Mouse (Mus musculus) heart, embryonic 12.5 days (tissue): ENCODE results near the gene AW822073. TPM values are rescaled to one million over a fixed set of nuclear protein-coding genes. Genes with fewer than 3 reads are reported as not detected.
"Not testable (repeated sequence)": the region's sequence is repeated elsewhere in the genome, so short reads cannot be mapped to it uniquely, and the experiment has no call there.

ENCODE experiments used
- ATAC-seq: fragments of 200-750 bp; cut with Nextera tagmentation; 2 replicates; pipeline ENCODE4 v1.8.0; 2017; ENCODE audit warnings: moderate TSS enrichment, moderate library complexity; ENCODE audit not compliant: insufficient number of reproducible peaks, low FRiP score
- H3K27ac ChIP-seq: fragments of 300-500 bp; sonication (generic); 2 replicates; pipeline ENCODE4 v1.5.1; 2016; ENCODE audit warnings: mild to moderate bottlenecking, moderate library complexity; ENCODE audit not compliant: poor library complexity, severe bottlenecking
- H3K27me3 ChIP-seq: fragments of 300-500 bp; sonication (generic); replicated peaks from 2 replicates; pipeline ENCODE4 v1.6.1; 2016; ENCODE audit warnings: mild to moderate bottlenecking, moderate library complexity
- H3K36me3 ChIP-seq: fragments of 300-500 bp; sonication (generic); 2 replicates; pipeline ENCODE4 v1.6.1; 2016; ENCODE audit warnings: mild to moderate bottlenecking, moderate library complexity
- H3K4me1 ChIP-seq: fragments of 300-500 bp; sonication (generic); replicated peaks from 2 replicates; pipeline ENCODE4 v1.6.1; 2016; ENCODE audit warnings: mild to moderate bottlenecking
- H3K4me2 ChIP-seq: fragments of 300-500 bp; sonication (generic); 2 replicates; pipeline ENCODE4 v1.6.1; 2016; ENCODE audit warnings: mild to moderate bottlenecking, moderate library complexity
- H3K4me3 ChIP-seq: fragments of 300-500 bp; sonication (generic); 2 replicates; pipeline ENCODE4 v1.5.1; 2016; ENCODE audit warnings: mild to moderate bottlenecking
- H3K9ac ChIP-seq: fragments of 300-500 bp; sonication (generic); 2 replicates; pipeline ENCODE4 v1.6.1; 2016; ENCODE audit warnings: mild to moderate bottlenecking, moderate library complexity
- H3K9me3 ChIP-seq: fragments of 300-500 bp; sonication (generic); replicated peaks from 2 replicates; pipeline ENCODE4 v1.6.1; 2016; ENCODE audit warnings: mild to moderate bottlenecking, moderate library complexity
- WGBS: fragments of 180-500 bp; shearing (Covaris S2); methylation state at CpG from one replicate; pipeline ENCODE4 v1.1.7; 2016; 5-methylcytosine and 5-hydroxymethylcytosine counted together
- polyA plus RNA-seq: library from polyadenylated mRNA; unstranded; fragments of >200 nt; fragmentation: Nextera tagmentation; extraction: Ambion mirVana; gene quantifications from 2 replicates; pipeline ENCODE4 v1.2.1, GENCODE M21; 2016

The AW822073 gene
- polyA plus RNA-seq, 1 experiment from 2014 or later, result not detected

DNA sequence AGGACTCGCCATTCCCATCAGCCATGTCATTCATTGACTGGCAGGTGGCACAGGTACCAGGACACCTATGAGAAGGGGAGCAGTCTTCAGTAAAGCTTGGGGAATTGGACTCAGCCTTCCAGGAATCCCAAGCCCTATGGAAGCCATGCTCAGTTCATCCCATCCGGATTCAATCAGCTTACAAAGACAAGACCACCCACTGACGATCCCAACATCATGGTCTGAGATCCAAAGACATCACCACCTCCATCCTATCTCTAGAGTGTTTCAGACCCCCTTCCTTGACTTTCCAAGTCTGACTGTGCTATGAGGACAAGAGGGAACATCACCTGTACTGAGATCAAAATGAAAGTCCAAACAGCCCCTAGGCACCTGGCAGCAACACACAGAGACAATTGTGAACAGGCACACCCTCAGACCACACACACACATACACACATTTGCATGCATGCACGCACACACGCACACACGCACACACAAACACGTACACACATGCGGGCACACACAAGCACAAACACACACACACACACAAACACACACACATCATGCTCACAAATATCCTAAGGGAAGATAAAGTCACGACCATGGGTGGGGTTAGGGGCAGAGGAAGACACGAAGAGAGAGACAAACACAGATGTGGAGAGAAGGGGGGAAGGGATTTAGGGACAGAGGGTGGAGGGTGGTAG lies 8.5 kb upstream of the AW822073 start:
- H3K27me3 ChIP-seq, H3K4me2 ChIP-seq, H3K9ac ChIP-seq, H3K36me3 ChIP-seq, H3K4me1 ChIP-seq, H3K4me3 ChIP-seq, H3K27ac ChIP-seq: not testable (repeated sequence)
- H3K9me3 ChIP-seq, result peaks cover 30% of the 10 kb centered on the region
- WGBS, result 67% methylated on average over 10 of the region's 10 CpGs
- ATAC-seq, result peak; percentile 57

DNA sequence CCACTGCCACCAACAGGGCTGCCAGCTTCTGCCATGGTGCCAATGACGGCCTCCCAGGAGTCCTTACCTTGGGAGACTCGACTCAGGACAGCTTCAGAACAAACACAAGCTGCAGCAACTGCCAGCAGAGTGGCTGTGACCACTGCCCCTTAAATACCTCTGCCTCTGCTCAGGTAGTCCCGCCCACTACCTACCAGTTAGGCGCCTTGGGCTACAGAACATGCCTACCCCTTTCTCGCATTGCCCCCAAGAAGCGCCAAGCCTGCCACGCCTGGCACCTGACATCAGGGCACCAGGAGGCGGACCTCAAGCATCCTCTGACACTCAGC lies 7.9 kb upstream of the AW822073 start, which contains the start of gene Duxf3:
Gene Duxf3 (minus strand): TSS at position 35 of the 329 bp plus-strand sequence.
- ATAC-seq, result peak; percentile 56
- H3K4me3 ChIP-seq, H3K36me3 ChIP-seq, H3K4me1 ChIP-seq, H3K27ac ChIP-seq, H3K27me3 ChIP-seq, H3K4me2 ChIP-seq, H3K9ac ChIP-seq: not testable (repeated sequence)
- 65% methylated on average over 6 of the region's 8 CpGs for WGBS
- peaks cover 28% of the 10 kb centered on the region for H3K9me3 ChIP-seq

DNA sequence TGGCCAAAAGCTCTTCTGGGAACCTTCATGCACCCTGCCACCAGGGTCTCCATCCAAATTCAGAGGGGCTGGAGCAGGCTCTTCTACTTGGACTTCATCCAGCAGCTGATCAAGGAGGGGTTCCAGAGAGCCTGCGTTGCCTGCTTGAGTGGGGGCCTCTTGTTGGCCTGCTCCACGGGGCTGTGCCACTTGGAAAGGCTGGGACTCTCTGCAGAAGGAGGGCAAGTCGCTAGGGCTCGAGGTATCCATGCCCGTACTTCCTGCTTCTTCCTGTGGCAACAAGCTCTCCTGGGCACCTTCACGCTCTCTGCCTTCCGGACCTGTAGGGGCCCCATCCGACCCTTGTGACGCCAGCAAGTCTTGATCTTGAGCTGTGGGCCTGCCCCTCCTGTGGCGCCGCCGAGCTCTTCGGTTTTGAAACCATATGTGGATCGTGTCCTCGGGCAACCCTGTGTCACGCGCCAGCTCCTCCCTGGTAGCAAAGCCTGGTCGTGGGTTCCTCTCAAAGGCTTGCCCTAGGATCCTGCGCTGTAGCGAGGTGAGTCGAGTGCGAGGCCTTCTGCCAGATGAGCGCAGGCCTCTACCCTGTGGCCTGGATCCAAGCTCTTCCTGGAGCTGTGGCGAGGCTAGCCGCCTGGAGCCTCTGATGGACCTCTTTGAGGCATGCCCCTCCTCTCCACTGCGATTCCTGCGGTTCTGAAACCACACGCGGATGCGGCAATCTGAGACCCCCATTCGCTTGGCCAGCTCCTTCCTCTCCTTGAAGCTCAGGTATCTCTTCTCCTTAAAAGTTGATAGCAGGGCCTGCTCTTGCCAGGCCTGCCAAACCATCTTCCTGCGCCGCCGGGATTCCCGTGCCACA lies 7.3 kb upstream of the AW822073 start:
- peak; percentile 85 for ATAC-seq
- not testable (repeated sequence) for H3K36me3 ChIP-seq, H3K27me3 ChIP-seq, H3K9ac ChIP-seq, H3K4me2 ChIP-seq, H3K4me3 ChIP-seq, H3K4me1 ChIP-seq, H3K27ac ChIP-seq
- WGBS, result 83% methylated on average over 35 of the region's 35 CpGs
- peaks cover 26% of the 10 kb centered on the region for H3K9me3 ChIP-seq

DNA sequence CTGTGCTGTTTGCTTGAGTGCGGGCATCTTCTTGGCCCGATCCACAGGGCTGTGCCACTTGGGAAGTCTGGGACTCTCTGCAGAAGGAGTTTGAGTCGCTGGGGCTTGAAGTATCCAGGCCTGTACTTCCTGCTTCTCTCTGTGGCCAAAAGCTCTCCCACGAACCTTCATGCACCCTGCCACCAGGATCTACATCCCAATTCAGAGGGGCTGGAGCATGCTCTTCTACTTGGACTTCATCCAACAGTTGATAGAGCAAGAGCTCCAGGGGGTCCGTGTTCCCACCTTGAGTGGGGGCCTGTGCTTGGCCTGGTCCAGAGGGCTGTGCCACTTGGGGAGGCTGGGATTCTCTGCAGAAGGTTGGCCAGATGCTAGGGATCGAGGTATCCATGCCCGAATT lies 6.4 kb upstream of the AW822073 start:
- H3K4me3 ChIP-seq, H3K9ac ChIP-seq, H3K27me3 ChIP-seq, H3K4me2 ChIP-seq, H3K27ac ChIP-seq, H3K36me3 ChIP-seq, H3K4me1 ChIP-seq: not testable (repeated sequence)
- ATAC-seq, result peak; percentile 43
- peaks cover 24% of the 10 kb centered on the region for H3K9me3 ChIP-seq
- WGBS, result 83% methylated on average over 5 of the region's 7 CpGs

DNA sequence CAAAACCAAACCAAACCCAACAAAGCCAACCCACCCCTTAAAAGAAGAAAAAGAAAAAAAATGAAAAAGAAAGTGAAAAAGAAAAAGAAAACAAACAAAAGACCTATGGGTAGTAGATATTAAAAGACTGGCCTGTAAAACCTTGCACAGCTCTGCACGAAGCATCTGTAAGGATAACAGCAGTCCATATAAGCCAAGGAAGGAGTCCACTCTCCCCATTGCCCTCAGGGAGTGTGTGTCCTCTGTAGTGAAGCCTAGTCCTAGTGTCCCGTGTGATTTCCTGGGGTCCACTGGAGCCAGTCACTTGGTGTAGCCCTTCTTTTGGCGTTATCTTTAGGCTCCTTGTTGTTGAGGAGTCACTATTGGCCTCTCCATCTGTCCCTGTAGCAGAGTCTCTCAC lies 5.3 kb upstream of the AW822073 start:
- not testable (repeated sequence) for H3K27ac ChIP-seq, ATAC-seq, H3K4me3 ChIP-seq, H3K36me3 ChIP-seq, H3K4me2 ChIP-seq, H3K4me1 ChIP-seq, H3K27me3 ChIP-seq, H3K9ac ChIP-seq
- WGBS, result 52% methylated on average over 3 of the region's 3 CpGs
- peaks cover 22% of the 10 kb centered on the region for H3K9me3 ChIP-seq

DNA sequence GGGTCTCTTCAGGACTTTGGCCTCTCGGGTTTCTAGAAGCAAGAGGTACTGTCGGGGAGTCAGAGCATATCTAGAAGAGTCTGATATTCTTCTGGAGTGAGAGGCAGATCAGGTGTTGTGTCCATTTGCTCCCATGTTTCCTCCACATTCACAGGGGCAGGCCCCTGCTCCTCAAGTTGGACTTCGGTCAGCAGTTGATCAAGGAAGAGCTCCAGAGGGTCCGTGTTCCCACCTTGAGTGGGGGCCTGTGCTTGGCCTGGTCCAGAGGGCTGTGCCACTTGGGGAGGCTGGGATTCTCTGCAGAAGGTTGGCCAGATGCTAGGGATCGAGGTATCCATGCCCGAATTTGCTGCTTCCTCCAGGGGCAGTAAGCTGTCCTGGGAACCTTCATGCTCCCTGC lies 3.1 kb upstream of the AW822073 start:
- not testable (repeated sequence) for H3K9ac ChIP-seq, H3K27me3 ChIP-seq, ATAC-seq, H3K27ac ChIP-seq, H3K4me1 ChIP-seq, H3K4me2 ChIP-seq, H3K36me3 ChIP-seq, H3K4me3 ChIP-seq
- WGBS, result 61% methylated on average over 3 of the region's 6 CpGs
- H3K9me3 ChIP-seq, result peaks cover 19% of the 10 kb centered on the region

DNA sequence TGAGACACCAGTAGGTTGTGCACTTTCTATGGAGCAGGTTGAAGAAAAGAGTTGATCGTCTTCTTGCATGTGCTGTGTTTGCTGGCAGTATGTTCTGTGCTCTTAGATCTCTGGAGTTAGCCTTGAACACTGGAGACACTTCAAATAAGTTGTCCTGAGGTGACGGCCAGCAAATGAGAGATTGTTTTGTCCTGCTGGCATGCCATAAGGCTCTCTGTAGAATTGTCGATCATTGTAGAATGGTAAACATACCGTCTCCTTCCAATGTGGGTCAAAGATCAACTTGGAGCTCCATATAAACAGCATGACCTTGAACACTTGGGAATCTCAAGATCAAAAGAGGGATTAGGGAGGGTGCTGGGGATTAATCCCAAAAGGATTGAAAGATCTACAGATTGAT lies 1.6 kb upstream of the AW822073 start:
- WGBS, result 68% methylated on average over 4 of the region's 4 CpGs
- not testable (repeated sequence) for H3K9me3 ChIP-seq, H3K4me3 ChIP-seq, H3K4me1 ChIP-seq, H3K27me3 ChIP-seq, H3K36me3 ChIP-seq, ATAC-seq, H3K4me2 ChIP-seq, H3K9ac ChIP-seq, H3K27ac ChIP-seq

DNA sequence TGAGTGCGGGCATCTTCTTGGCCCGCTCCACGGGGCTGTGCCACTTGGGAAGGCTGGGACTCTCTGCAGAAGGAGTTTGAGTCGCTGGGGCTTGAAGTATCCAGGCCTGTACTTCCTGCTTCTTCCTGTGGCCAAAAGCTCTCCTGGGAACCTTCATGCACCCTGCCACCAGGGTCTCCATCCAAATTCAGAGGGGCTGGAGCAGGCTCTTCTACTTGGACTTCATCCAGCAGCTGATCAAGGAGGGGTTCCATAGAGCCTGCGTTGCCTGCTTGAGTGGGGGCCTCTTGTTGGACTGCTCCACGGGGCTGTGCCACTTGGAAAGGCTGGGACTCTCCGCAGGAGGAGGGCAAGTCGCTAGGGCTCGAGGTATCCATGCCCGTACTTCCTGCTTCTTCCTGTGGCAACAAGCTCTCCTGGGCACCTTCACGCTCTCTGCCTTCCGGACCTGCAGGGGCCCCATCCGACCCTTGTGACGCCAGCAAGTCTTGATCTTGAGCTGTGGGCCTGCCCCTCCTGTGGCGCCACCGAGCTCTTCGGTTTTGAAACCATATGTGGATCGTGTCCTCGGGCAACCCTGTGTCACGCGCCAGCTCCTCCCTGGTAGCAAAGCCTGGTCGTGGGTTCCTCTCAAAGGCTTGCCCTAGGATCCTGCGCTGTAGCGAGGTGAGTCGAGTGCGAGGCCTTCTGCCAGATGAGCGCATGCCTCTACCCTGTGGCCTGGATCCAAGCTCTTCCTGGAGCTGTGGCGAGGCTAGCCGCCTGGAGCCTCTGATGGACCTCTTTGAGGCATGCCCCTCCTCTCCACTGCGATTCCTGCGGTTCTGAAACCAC lies 541 bp downstream of the AW822073 start:
- ATAC-seq, H3K4me1 ChIP-seq, H3K27me3 ChIP-seq, H3K4me2 ChIP-seq, H3K27ac ChIP-seq, H3K9ac ChIP-seq, H3K4me3 ChIP-seq, H3K36me3 ChIP-seq: not testable (repeated sequence)
- 80% methylated on average over 31 of the region's 31 CpGs for WGBS
- peaks cover 10% of the 10 kb centered on the region for H3K9me3 ChIP-seq

DNA sequence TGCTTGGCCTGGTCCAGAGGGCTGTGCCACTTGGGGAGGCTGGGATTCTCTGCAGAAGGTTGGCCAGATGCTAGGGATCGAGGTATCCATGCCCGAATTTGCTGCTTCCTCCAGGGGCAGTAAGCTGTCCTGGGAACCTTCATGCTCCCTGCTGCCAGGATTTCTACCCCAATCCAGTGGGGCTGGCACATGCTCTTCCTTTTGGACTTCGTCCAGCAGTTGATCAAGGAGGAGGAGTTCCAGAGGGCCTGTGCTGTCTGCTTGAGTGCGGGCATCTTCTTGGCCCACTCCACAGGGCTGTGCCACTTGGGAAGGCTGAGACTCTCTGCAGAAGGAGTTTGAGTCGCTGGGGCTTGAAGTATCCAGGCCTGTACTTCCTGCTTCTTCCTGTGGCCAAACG lies 1.6 kb downstream of the AW822073 start:
- H3K36me3 ChIP-seq, H3K4me2 ChIP-seq, H3K4me1 ChIP-seq, H3K27me3 ChIP-seq, H3K9ac ChIP-seq, H3K27ac ChIP-seq, H3K4me3 ChIP-seq, ATAC-seq: not testable (repeated sequence)
- peaks cover 10% of the 10 kb centered on the region for H3K9me3 ChIP-seq
- whole genome bisulfite sequencing, result 76% methylated on average over 4 of the region's 6 CpGs

DNA sequence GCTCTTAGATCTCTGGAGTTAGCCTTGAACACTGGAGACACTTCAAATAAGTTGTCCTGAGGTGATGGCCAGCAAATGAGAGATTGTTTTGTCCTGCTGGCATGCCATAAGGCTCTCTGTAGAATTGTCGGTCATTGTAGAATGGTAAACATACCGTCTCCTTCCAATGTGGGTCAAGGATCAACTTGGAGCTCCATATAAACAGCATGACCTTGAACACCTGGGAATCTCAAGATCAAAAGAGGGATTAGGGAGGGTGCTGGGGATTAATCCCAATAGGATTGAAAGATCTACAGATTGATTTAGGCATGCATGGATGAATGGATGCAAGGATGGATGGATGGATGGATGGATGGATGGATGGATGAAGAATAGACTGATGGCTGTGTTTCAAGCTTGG lies 3.2 kb downstream of the AW822073 start:
- not testable (repeated sequence) for H3K4me2 ChIP-seq, H3K27ac ChIP-seq, H3K4me1 ChIP-seq, H3K36me3 ChIP-seq, H3K27me3 ChIP-seq, ATAC-seq, H3K9ac ChIP-seq, H3K4me3 ChIP-seq
- H3K9me3 ChIP-seq, result peaks cover 10% of the 10 kb centered on the region
- WGBS, result 88% methylated on average over 2 of the region's 2 CpGs

DNA sequence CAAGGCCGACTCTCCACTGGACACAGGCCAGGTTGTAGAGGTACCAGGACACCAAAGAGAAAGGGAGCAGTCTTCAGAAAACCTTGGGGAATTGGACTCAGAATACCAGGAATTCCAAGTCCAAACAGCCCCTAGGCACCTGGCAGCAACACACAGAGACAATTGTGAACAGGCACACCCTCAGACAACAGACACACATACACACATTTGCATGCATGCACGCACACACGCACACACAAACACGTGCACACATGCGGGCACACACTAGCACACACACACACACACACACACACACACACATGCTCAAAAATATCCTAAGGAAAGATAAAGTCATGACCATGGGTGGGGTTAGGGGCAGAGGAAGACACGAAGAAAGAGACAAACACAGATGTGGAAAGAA lies 4.0 kb downstream of the AW822073 start:
- peaks cover 7% of the 10 kb centered on the region for H3K9me3 ChIP-seq
- H3K4me1 ChIP-seq, result no peaks in the 10 kb centered on the region
- no peak overlapping the region for H3K9ac ChIP-seq
- ATAC-seq, result no peak
- WGBS, result 81% methylated on average over 6 of the region's 6 CpGs
- no peak overlapping the region for H3K27ac ChIP-seq
- no peak overlapping the region for H3K4me3 ChIP-seq
- H3K36me3 ChIP-seq, result no peaks in the 10 kb centered on the region
- H3K4me2 ChIP-seq, result no peak overlapping the region
- no peaks in the 10 kb centered on the region for H3K27me3 ChIP-seq
